Mouse (Mus musculus) heart, embryonic 10.5 days (tissue): Measurements from ENCODE around the gene Scube1. TPM values are rescaled to one million over a fixed set of nuclear protein-coding genes. Genes with fewer than 3 reads are reported as not detected.

Experiments
- DNase-seq: peaks from one replicate; pipeline ENCODE4 v3.0.0-alpha.2; 2017; ENCODE audit warnings: low spot score
- H3K27ac ChIP-seq: fragments of 300-500 bp; sonication (generic); 2 replicates; pipeline ENCODE4 v1.5.1; 2016; ENCODE audit warnings: mild to moderate bottlenecking
- H3K27me3 ChIP-seq: fragments of 300-500 bp; sonication (generic); 2 replicates; pipeline ENCODE4 v1.6.1; 2016; ENCODE audit warnings: mild to moderate bottlenecking; ENCODE audit not compliant: poor library complexity, insufficient read depth, severe bottlenecking
- H3K36me3 ChIP-seq: fragments of 300-500 bp; sonication (generic); 2 replicates; pipeline ENCODE4 v1.6.1; 2016; ENCODE audit warnings: mild to moderate bottlenecking, moderate library complexity
- H3K4me1 ChIP-seq: fragments of 300-500 bp; sonication (generic); 2 replicates; pipeline ENCODE4 v1.6.1; 2016; ENCODE audit warnings: mild to moderate bottlenecking
- H3K4me3 ChIP-seq: fragments of 300-500 bp; sonication (generic); 2 replicates; pipeline ENCODE4 v1.5.1; 2016; ENCODE audit warnings: mild to moderate bottlenecking, moderate library complexity
- H3K9me3 ChIP-seq: fragments of 300-500 bp; sonication (generic); 2 replicates; pipeline ENCODE4 v1.6.1; 2016; ENCODE audit warnings: mild to moderate bottlenecking, moderate library complexity
- WGBS: fragments of 180-500 bp; shearing (Covaris S2); methylation state at CpG from one replicate; pipeline ENCODE4 v1.1.7; 2016; 5-methylcytosine and 5-hydroxymethylcytosine counted together
- polyA plus RNA-seq: library from polyadenylated mRNA; unstranded; fragments of >200 nt; fragmentation: Nextera tagmentation; extraction: Ambion mirVana; gene quantifications from 2 replicates; pipeline ENCODE4 v1.2.1, GENCODE M21; 2016

Gene Scube1
- polyA plus RNA-seq, 1 experiment from 2014 or later = 20.4 TPM

- no peaks in the 10 kb centered on the region for H3K9me3 ChIP-seq
- 78% methylated on average over 20 of the region's 20 CpGs for WGBS
- DNase-seq = no peak
- peak overlapping the region; percentile 67 for H3K27ac ChIP-seq
- H3K27me3 ChIP-seq = peaks cover 10% of the 10 kb centered on the region; the same call in 1 of the 2 replicates
- H3K4me3 ChIP-seq = no peak overlapping the region
- no peaks in the 10 kb centered on the region for H3K36me3 ChIP-seq
- H3K4me1 ChIP-seq = peaks cover 61% of the 10 kb centered on the region
Observed at GRCm38 (mm10) chr15:83638196-83638899, 86.5 kb downstream of the Scube1 start.

GRCm38 (mm10) chr15:83636759-83637158 is 88.1 kb downstream of the Scube1 start:
- WGBS = 56% methylated on average over 6 of the region's 6 CpGs
- peak overlapping the region; percentile 31; the same call in 1 of the 2 replicates for H3K27ac ChIP-seq
- no peaks in the 10 kb centered on the region for H3K9me3 ChIP-seq
- H3K4me1 ChIP-seq = peaks cover 61% of the 10 kb centered on the region
- DNase-seq = no peak
- H3K36me3 ChIP-seq = peaks cover 9% of the 10 kb centered on the region; the same call in 1 of the 2 replicates
- H3K27me3 ChIP-seq = peaks cover 8% of the 10 kb centered on the region; the same call in 1 of the 2 replicates
- H3K4me3 ChIP-seq = no peak overlapping the region

- Histone ChIP-seq H3K27me3 (peaks cover 8% of the 10 kb centered on the region; the same call in 1 of the 2 replicates), H3K36me3 (peaks cover 20% of the 10 kb centered on the region), H3K27ac (no peak overlapping the region), H3K9me3 (peaks cover 1% of the 10 kb centered on the region; the same call in 1 of the 2 replicates), H3K4me3 (no peak overlapping the region), H3K4me1 (peaks cover 49% of the 10 kb centered on the region)
- no peak for DNase-seq
- 43% methylated on average over 3 of the region's 3 CpGs for WGBS
Observed at GRCm38 (mm10) chr15:83635251-83635650, 89.6 kb downstream of the Scube1 start.

DNA sequence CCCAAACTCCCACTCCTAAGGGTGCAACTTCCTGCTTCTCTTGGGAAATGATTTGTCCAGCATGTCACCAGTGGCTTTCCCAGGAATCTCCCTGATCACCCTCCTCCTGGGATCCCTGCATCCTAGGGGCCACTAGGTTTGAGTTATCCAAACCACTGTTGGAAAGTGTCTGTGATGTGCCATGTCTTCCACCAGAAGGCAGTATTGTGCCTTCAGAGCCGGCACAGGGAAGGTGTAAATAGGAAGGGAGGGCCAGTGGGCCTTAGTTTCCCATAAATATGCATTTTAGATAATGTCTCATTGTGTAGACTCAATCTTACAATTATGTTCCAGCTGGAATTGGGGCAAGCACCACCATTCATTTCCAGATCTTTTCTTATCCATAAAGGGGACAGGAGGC is 90.7 kb downstream of the Scube1 start:
- Histone ChIP-seq H3K9me3 (peaks cover 6% of the 10 kb centered on the region; the same call in 1 of the 2 replicates), H3K27me3 (peaks cover 8% of the 10 kb centered on the region; the same call in 1 of the 2 replicates), H3K4me1 (peaks cover 37% of the 10 kb centered on the region), H3K27ac (no peak overlapping the region), H3K36me3 (peaks cover 31% of the 10 kb centered on the region), H3K4me3 (no peak overlapping the region)
- 16% methylated on average over 1 of the region's 1 CpGs for WGBS
- no peak for DNase-seq

DNA sequence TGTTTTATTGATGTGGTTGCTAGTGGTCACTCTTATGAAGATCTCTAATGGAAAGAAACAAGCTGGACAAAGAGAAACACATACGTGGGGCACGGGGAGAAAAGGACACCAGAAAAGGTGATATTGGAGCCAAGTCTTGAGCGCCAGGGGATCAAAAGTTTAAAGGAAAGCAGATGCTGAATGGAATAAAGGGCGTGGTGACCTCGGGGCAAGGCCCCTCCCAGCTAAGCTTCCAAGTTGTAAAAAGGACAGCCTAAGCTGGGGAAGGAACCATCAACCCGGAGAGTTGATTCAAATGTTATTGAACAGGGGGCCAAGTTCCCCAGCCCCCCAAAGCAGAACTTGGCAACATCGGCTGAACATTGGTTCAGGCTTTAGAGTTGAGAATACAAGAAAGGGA is 93.8 kb downstream of the Scube1 start:
- Histone ChIP-seq H3K4me1 (peaks cover 7% of the 10 kb centered on the region), H3K4me3 (no peak overlapping the region), H3K36me3 (peaks cover 48% of the 10 kb centered on the region), H3K27ac (no peak overlapping the region), H3K27me3 (no peaks in the 10 kb centered on the region), H3K9me3 (peaks cover 6% of the 10 kb centered on the region; the same call in 1 of the 2 replicates)
- 81% methylated on average over 7 of the region's 7 CpGs for WGBS
- no peak for DNase-seq

DNA sequence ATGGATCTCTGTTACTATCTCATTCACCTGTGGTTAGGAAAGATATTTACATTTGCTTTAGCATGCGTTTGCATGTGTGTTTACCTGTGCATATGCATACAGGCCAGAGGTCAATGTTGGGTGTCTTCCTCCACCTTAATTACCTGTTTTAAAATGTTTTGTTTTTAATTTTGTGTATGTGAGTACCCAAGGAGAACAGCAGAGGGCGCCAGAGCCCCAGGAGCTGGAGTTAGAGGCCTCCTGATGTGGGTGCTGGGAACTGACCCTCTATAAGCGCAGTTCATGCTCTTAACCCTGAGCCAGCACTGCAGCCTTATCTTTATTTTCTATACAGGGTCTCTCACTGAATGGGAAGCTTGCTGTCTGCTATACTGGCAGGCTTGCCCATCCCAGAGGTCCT is 95.1 kb downstream of the Scube1 start:
- Histone ChIP-seq H3K27me3 (no peaks in the 10 kb centered on the region), H3K4me3 (no peak overlapping the region), H3K27ac (no peak overlapping the region), H3K36me3 (peaks cover 50% of the 10 kb centered on the region), H3K9me3 (peaks cover 6% of the 10 kb centered on the region; the same call in 1 of the 2 replicates), H3K4me1 (no peaks in the 10 kb centered on the region)
- 66% methylated on average over 3 of the region's 3 CpGs for WGBS
- DNase-seq = no peak

DNA sequence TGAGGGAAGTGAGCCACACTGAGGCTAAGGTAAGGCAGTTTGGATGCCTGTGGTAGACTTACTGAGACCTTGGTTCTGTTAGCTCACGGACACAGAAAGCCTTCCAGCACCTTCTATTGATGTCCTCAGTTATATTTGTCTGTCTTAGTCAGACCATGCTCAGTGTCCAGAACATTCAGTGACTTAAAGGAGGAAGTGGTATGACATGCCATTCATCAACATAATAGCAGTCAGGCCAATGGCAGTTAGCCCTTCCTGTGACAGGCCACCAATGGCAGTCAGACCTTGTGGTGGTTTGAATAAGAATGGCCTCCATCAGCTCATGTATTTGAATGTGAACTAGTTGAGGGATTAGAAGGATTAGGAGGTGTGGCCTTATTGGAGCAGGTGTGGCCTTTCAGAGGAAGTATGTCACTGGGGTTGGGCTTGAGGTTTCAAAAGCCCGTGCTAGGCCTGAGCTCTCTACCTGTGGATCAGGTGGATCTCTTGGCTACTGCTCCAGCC is 98.6 kb downstream of the Scube1 start:
- peaks cover 6% of the 10 kb centered on the region; the same call in 1 of the 2 replicates for H3K9me3 ChIP-seq
- 89% methylated on average over 2 of the region's 2 CpGs for WGBS
- H3K27ac ChIP-seq = no peak overlapping the region
- H3K27me3 ChIP-seq = no peaks in the 10 kb centered on the region
- no peaks in the 10 kb centered on the region for H3K4me1 ChIP-seq
- H3K36me3 ChIP-seq = peaks cover 38% of the 10 kb centered on the region
- no peak overlapping the region for H3K4me3 ChIP-seq
- DNase-seq = no peak

GRCm38 (mm10) chr15:83615245-83615644 is 109.6 kb downstream of the Scube1 start:
- Histone ChIP-seq H3K27ac (no peak overlapping the region), H3K4me3 (no peak overlapping the region), H3K36me3 (peaks cover 33% of the 10 kb centered on the region), H3K27me3 (no peaks in the 10 kb centered on the region), H3K4me1 (no peaks in the 10 kb centered on the region), H3K9me3 (no peaks in the 10 kb centered on the region)
- 87% methylated on average over 3 of the region's 3 CpGs for WGBS
- DNase-seq = no peak

DNA sequence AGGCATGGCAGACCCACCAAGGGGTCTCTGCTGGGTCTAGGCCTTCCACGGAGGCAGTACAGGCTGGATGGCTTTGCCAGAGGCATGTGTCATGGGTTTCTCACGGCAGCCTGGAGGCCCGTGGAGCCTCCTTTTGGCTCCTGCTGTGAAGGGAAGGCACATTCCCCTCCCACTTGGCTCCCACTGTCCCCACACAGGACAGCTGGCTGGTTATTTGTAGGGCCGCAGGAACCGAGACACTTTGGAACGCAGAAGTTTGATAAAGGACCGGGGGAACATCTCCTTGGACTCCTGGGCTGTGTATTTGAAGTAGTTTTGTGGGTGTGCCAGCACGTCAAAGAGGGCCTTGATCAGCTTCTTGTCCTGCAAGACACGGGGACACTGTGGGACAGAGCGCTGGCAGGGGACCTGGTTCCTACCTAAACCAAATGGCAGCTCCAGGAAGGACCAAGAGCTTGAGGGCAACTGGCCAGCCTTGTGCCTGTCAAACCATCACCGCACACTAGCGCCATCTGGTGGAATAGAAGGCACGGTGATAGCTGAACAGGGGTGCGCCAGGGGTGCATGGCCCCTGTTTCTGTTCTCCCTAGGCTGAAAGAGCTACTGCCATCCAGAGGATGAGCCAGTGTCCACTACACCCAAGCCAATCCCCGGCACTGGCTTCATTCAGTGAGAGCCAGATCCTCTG is 117.6 kb downstream of the Scube1 start:
- DNase-seq = no peak
- WGBS = 48% methylated on average over 15 of the region's 15 CpGs
- Histone ChIP-seq H3K36me3 (peaks cover 4% of the 10 kb centered on the region), H3K27ac (no peak overlapping the region), H3K9me3 (no peaks in the 10 kb centered on the region), H3K4me1 (peaks cover 18% of the 10 kb centered on the region; the same call in 1 of the 2 replicates), H3K4me3 (no peak overlapping the region), H3K27me3 (peaks cover 13% of the 10 kb centered on the region; the same call in 1 of the 2 replicates)

- H3K9me3 ChIP-seq = no peaks in the 10 kb centered on the region
- H3K27me3 ChIP-seq = peaks cover 13% of the 10 kb centered on the region; the same call in 1 of the 2 replicates
- H3K36me3 ChIP-seq = peaks cover 2% of the 10 kb centered on the region
- H3K27ac ChIP-seq = no peak overlapping the region
- H3K4me3 ChIP-seq = no peak overlapping the region
- H3K4me1 ChIP-seq = peaks cover 18% of the 10 kb centered on the region; the same call in 1 of the 2 replicates
- DNase-seq = no peak
- WGBS = 80% methylated on average over 8 of the region's 8 CpGs
Observed at GRCm38 (mm10) chr15:83606700-83607099, 118.1 kb downstream of the Scube1 start.

DNA sequence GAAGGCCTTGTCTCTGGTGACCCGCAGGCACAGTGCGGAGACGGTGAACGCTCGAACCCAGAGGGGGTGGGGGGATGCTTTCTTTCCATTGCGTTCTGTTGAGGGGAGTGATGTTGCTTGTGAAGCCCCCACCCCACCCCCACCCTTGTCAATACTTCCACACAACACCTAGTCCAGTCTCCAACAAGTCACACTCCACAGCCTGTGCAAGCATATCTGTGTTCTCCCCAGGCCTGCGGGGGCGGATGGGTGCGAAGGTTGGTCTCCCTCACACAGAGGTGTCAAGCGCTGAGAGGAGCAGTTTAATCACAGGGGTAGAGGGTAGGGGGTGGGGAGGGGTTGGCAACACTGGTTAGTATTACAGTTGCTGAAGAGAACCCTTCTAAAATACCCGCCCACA is 118.6 kb downstream of the Scube1 start:
- H3K27ac ChIP-seq = no peak overlapping the region
- H3K4me3 ChIP-seq = no peak overlapping the region
- DNase-seq = no peak
- peaks cover 2% of the 10 kb centered on the region for H3K36me3 ChIP-seq
- H3K9me3 ChIP-seq = no peaks in the 10 kb centered on the region
- 73% methylated on average over 11 of the region's 11 CpGs for WGBS
- peaks cover 13% of the 10 kb centered on the region; the same call in 1 of the 2 replicates for H3K27me3 ChIP-seq
- peaks cover 18% of the 10 kb centered on the region; the same call in 1 of the 2 replicates for H3K4me1 ChIP-seq

DNA sequence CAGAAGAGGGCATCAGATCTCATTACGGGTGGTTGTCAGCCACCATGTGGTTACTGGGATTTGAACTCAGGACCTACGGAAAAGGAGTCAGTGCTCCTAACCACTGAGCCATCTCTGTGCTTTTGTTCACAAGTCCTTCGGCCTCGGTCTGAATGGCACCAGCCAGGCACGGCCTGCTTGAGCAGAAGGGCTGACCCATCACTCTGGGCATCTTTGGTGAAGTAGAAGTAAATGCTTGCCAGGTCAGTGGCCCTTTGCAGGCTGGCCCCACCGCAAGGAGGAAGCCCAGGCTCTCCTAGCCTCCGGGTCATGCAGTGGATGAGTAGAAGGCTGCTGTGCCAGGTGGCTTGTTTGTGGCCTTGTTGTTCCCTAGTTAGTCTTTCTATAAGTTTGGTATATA is 121.4 kb downstream of the Scube1 start:
- no peak overlapping the region for H3K27ac ChIP-seq
- H3K4me3 ChIP-seq = no peak overlapping the region
- H3K9me3 ChIP-seq = no peaks in the 10 kb centered on the region
- peaks cover 18% of the 10 kb centered on the region; the same call in 1 of the 2 replicates for H3K4me1 ChIP-seq
- DNase-seq = no peak
- H3K36me3 ChIP-seq = peaks cover 2% of the 10 kb centered on the region
- 0 out of 2 replicates have a peak, but pooled peaks cover 6% of the 10 kb centered on the region for H3K27me3 ChIP-seq
- WGBS = 87% methylated on average over 7 of the region's 7 CpGs

DNA sequence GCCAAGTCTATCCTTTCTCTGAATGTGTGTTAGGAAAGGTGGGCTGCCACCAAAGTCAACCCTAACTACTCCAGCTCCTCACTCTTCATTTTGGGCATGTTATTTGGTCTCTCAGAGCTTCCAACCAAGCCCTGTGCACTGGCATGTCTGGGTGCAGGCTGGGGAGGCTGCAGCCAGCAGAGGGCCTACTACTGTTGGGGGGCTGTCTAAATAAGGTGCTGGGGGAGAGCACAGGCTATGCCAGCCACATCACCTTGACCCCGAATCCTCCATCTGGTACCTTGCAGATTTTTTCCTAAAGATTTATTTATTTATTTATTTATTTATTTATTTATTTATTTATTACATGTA is 121.8 kb downstream of the Scube1 start:
- H3K36me3 ChIP-seq = peaks cover 2% of the 10 kb centered on the region
- H3K9me3 ChIP-seq = no peaks in the 10 kb centered on the region
- no peak overlapping the region for H3K4me3 ChIP-seq
- no peak overlapping the region for H3K27ac ChIP-seq
- DNase-seq = no peak
- H3K27me3 ChIP-seq = 0 out of 2 replicates have a peak, but pooled peaks cover 2% of the 10 kb centered on the region
- peaks cover 18% of the 10 kb centered on the region; the same call in 1 of the 2 replicates for H3K4me1 ChIP-seq
- 89% methylated on average over 1 of the region's 1 CpGs for WGBS
